In the genomic region with DNA sequence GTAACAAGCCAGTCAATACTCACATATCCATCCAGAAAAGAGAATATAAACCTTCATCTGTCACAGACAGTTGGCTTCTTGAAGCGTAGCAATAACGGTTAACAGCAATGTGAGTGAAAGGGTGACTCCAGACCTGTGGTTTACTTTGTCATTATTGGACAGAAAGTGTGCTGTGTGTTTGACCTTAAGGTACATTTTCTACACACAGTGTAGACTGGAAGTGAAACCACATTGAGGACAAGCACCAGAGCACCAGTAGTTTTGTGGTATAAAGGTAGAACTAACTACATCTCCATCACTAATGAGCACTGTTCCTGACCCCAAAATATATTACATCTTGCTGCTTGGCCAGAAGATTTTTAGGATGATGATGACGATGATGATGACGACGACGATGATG, we compare ENCODE assay signal across 21 mouse cellular contexts.
DNase-seq lines count a peak whose midpoint lies in the region; TF ChIP-seq lines count a peak whose summit lies in the region.
"Had no signal": no experiment of that assay in that cellular context is flagged by ENCODE, and none has a peak within 500 bp of the region (broad histone marks: within the 10 kb centered on the region; RNA-seq: fewer than 3 reads in every experiment).

No protein-coding gene starts in this region.

- H3K79me2 ChIP-seq in heart, adult 2 months (replicated peaks; ENCODE audit: control insufficient read depth, insufficient read depth, low read length): no peaks in the 10 kb centered on the region
- no peaks in the 10 kb centered on the region for H3K79me2 ChIP-seq in CH12.LX (replicated peaks; ENCODE audit: control insufficient read depth, extremely low read depth, insufficient read depth, poor library complexity, severe bottlenecking)

- H3K27me3 ChIP-seq in heart, adult 2 months (ENCODE audit: control insufficient read depth, insufficient read depth, low read length): no peaks in the 10 kb centered on the region
- no peaks in the 10 kb centered on the region for H3K27me3 ChIP-seq in CH12.LX (replicated peaks)
- H3K27me3 ChIP-seq: Patski had no signal

- H3K9ac ChIP-seq in heart, adult 2 months (ENCODE audit: low read depth, low read length): no peak overlapping the region
- H3K9ac ChIP-seq in CH12.LX (ENCODE audit: insufficient read depth, low read depth): no peak overlapping the region

- TF ChIP-seq RAD21 in CH12.LX (IDR thresholded peaks at IDR 0.05; ENCODE audit: low read depth, low read length): no peak

- in situ Hi-C loops in CH12.LX (cut with MboI; ENCODE audit: low pct_ligation_motif_present, low pct_unique_long_range_greater_than_20kb, low sequenced_read_pairs): no loop called here

- 97% methylated on average over 6 of the region's 6 CpGs for WGBS in heart, adult 2 months

- H3K4me3 ChIP-seq in heart, adult 2 months: no peak overlapping the region
- peak overlapping the region in 1 of 3 experiments; percentile 20 for H3K4me3 ChIP-seq in CH12.LX (replicated peaks in 1 of 3; ENCODE audit: low read depth in 2 of 3, low read length in 2 of 3, poor library complexity in 1 of 3)

- TF ChIP-seq EP300 in heart, adult 2 months (IDR thresholded peaks at IDR 0.05; ENCODE audit: insufficient read depth, low read depth, low read length): no peak
- TF ChIP-seq EP300 in CH12.LX (IDR thresholded peaks at IDR 0.05; ENCODE audit: low read length): peak; percentile 77

- dilution Hi-C loops in CH12.LX (cut with MboI; ENCODE audit: extremely low pct_ligation_motif_present, extremely low pct_unique_long_range_greater_than_20kb, low sequenced_read_pairs): no loop called here

- H3K4me1 ChIP-seq in heart, adult 2 months (ENCODE audit: control insufficient read depth, insufficient read depth, low read length): peaks cover 1% of the 10 kb centered on the region
- H3K4me1 ChIP-seq in CH12.LX (ENCODE audit: control insufficient read depth in 1 of 2, insufficient read depth in 2 of 2): peaks cover 8 to 29% of the 10 kb centered on the region in 2 experiments; a peak in 3 of 4 replicates

- intact Hi-C loops in heart, adult 2 months (cut with DNase I): no loop called here

- peak; percentile 52 for DNase-seq in heart, adult 11 months
- no peak for DNase-seq in heart, adult 2 months
- DNase-seq in A20 (ENCODE audit: low read depth, low spot score) (peak; percentile 45), CH12.LX (ENCODE audit: extremely low read depth) (peak; percentile 52)
- no peak for DNase-seq in spleen, postnatal 4 days (ENCODE audit: low spot score in 2 of 2)
- no peak for DNase-seq in Muller cell, postnatal 12 days (ENCODE audit: inconsistent ontology term)
- DNase-seq: adrenal gland, adult 2 months; adrenal gland, adult 8-10 months; adrenal gland, postnatal 10 days; adrenal gland, postnatal 14 days; adrenal gland, postnatal 25 days; adrenal gland, postnatal 36 days; B cell, adult 2 months; cerebellum, adult 11 months; cerebellum, adult 11-12 months; cerebellum, adult 18-20 months; cerebellum, adult 2 months; cerebellum, adult 8-10 months; cerebellum, adult 9-10 months had no signal

- H3K4me2 ChIP-seq in CH12.LX (ENCODE audit: insufficient read depth, low read depth, poor library complexity, severe bottlenecking): peak overlapping the region; percentile 32

- H3K36me3 ChIP-seq in heart, adult 2 months (ENCODE audit: control insufficient read depth, insufficient read depth, low read length): no peaks in the 10 kb centered on the region
- peaks cover 0 to 2% of the 10 kb centered on the region in 2 experiments for H3K36me3 ChIP-seq in CH12.LX (replicated peaks in 1 of 2; ENCODE audit: control insufficient read depth in 1 of 2, insufficient read depth in 1 of 2, low read length in 1 of 2)
- H3K36me3 ChIP-seq: G1E had no signal

- no peak overlapping the region for H3K27ac ChIP-seq in heart, adult 2 months
- H3K27ac ChIP-seq in CH12.LX (ENCODE audit: insufficient read depth, low read depth): no peak overlapping the region

- no peak for TF ChIP-seq CTCF in heart, adult 2 months (IDR thresholded peaks at IDR 0.05)
- no peak for TF ChIP-seq CTCF in CH12.LX (conservative IDR thresholded peaks at IDR 0.05 in 1 of 2, IDR thresholded peaks at IDR 0.05 in 1 of 2; ENCODE audit: low read depth in 2 of 2, low read length in 2 of 2)

- no peak for TF ChIP-seq POLR2A in heart, adult 2 months (IDR thresholded peaks at IDR 0.05; ENCODE audit: insufficient read depth, low read depth, low read length)
- TF ChIP-seq POLR2A in CH12.LX (IDR thresholded peaks at IDR 0.05; ENCODE audit: low read depth, low read length): no peak

- no peaks in the 10 kb centered on the region for H3K9me3 ChIP-seq in CH12.LX (replicated peaks; ENCODE audit: low read length)

TF ChIP-seq in CH12.LX, 34 proteins besides CTCF, POLR2A, EP300 and RAD21:
- TF ChIP-seq BHLHE40 (IDR thresholded peaks at IDR 0.05; ENCODE audit: low read depth, low read length) (peak; percentile 82), PAX5 (IDR thresholded peaks at IDR 0.05; ENCODE audit: low read length) (no peak), HCFC1 (IDR thresholded peaks at IDR 0.05; ENCODE audit: low read depth, low read length) (no peak), MXI1 (IDR thresholded peaks at IDR 0.05; ENCODE audit: low read depth, low read length) (no peak), MAFK (IDR thresholded peaks at IDR 0.05; ENCODE audit: insufficient replicate concordance, low read length) (0 out of 2 replicates have a peak, but pooled peaks have one; percentile 22), IRF4 (IDR thresholded peaks at IDR 0.05; ENCODE audit: low read depth, low read length) (peak; percentile 89), ZNF384 (IDR thresholded peaks at IDR 0.05; ENCODE audit: low read depth, low read length) (no peak), SIN3A (IDR thresholded peaks at IDR 0.05; ENCODE audit: low read length) (no peak), UBTF (IDR thresholded peaks at IDR 0.05; ENCODE audit: low read depth, low read length) (no peak), TBP (conservative IDR thresholded peaks at IDR 0.05; ENCODE audit: low read depth, low read length) (no peak), RCOR1 (conservative IDR thresholded peaks at IDR 0.05; ENCODE audit: low read depth, low read length) (no peak), SMC3 (IDR thresholded peaks at IDR 0.05; ENCODE audit: low read depth, low read length) (no peak), NRF1 (IDR thresholded peaks at IDR 0.05; ENCODE audit: low read depth, low read length) (no peak), MEF2A (IDR thresholded peaks at IDR 0.05; ENCODE audit: borderline replicate concordance, low read depth, low read length) (no peak), ELF1 (IDR thresholded peaks at IDR 0.05; ENCODE audit: low read depth, low read length) (no peak), ZKSCAN1 (IDR thresholded peaks at IDR 0.05; ENCODE audit: borderline replicate concordance, low read depth, low read length) (no peak), POLR2AphosphoS2 (IDR thresholded peaks at IDR 0.05; ENCODE audit: low read depth, low read length) (no peak), GABPA (IDR thresholded peaks at IDR 0.05; ENCODE audit: insufficient replicate concordance, low read depth, low read length) (no peak)

Comparison
In these comparisons a context has a peak if more than half of its experiments do, and no peak if none do; other contexts are left out.
1. DNase-seq: peak in heart, adult 11 months (single experiment), A20 (single experiment) and CH12.LX (single experiment); none in heart, adult 2 months (0 of 2), spleen, postnatal 4 days (0 of 2) and Muller cell, postnatal 12 days (single experiment).